Mouse (Mus musculus) limb, embryonic 10.5 days (tissue): ENCODE results near the gene Crebl2. TPM values are rescaled to one million over a fixed set of nuclear protein-coding genes. Genes with fewer than 3 reads are reported as not detected.

Source experiments
- DNase-seq: peaks from one replicate; pipeline ENCODE4 v3.0.0-alpha.2; 2017; ENCODE audit warnings: low spot score
- H3K27ac ChIP-seq: fragments of 300-500 bp; sonication (generic); 2 replicates; pipeline ENCODE4 v1.5.1; 2016; ENCODE audit warnings: mild to moderate bottlenecking
- H3K27me3 ChIP-seq: fragments of 300-500 bp; sonication (generic); 2 replicates; pipeline ENCODE4 v1.6.1; 2016; ENCODE audit warnings: low read depth, mild to moderate bottlenecking; ENCODE audit not compliant: poor library complexity, severe bottlenecking
- H3K36me3 ChIP-seq: fragments of 300-500 bp; sonication (generic); 2 replicates; pipeline ENCODE4 v1.6.1; 2016; ENCODE audit warnings: mild to moderate bottlenecking, moderate library complexity
- H3K4me1 ChIP-seq: fragments of 300-500 bp; sonication (generic); 2 replicates; pipeline ENCODE4 v1.6.1; 2016
- H3K4me3 ChIP-seq: fragments of 300-500 bp; sonication (generic); 2 replicates; pipeline ENCODE4 v1.5.1; 2016; ENCODE audit warnings: mild to moderate bottlenecking, moderate library complexity
- H3K9me3 ChIP-seq: fragments of 300-500 bp; sonication (generic); replicated peaks from 2 replicates; pipeline ENCODE4 v1.6.1; 2016; ENCODE audit warnings: mild to moderate bottlenecking
- WGBS: fragments of 180-500 bp; shearing (Covaris S2); methylation state at CpG from one replicate; pipeline ENCODE4 v1.1.7; 2016; 5-methylcytosine and 5-hydroxymethylcytosine counted together
- polyA plus RNA-seq: library from polyadenylated mRNA; unstranded; fragments of >200 nt; fragmentation: Nextera tagmentation; extraction: Ambion mirVana; gene quantifications from 2 replicates; pipeline ENCODE4 v1.2.1, GENCODE M21; 2016

Crebl2 gene
- polyA plus RNA-seq, 1 experiment from 2014 or later = 0.99 TPM

DNA sequence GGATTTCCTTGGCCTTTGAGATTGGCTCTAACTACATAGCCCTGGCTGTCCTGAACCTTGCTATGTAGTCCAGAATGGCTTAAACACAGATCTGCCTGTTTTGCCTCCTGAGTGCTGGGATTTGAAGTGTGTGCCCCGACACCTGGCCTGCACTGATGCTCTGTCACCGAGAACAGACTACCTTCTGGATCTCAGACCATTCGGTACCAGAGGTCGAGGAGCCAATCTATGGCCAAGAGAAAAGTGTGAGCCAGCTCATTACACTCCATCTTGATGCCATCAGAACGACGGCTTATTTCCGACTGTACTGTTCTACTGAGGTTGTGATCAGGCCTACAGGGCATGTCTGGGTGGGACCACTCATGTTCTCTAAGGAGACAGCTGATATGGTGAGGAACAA is 36.2 kb downstream of the Crebl2 start:
- Histone ChIP-seq H3K36me3 (peaks cover 18% of the 10 kb centered on the region), H3K4me3 (no peak overlapping the region), H3K9me3 (no peaks in the 10 kb centered on the region), H3K4me1 (peaks cover 13% of the 10 kb centered on the region), H3K27ac (no peak overlapping the region), H3K27me3 (no peaks in the 10 kb centered on the region)
- WGBS = 92% methylated on average over 7 of the region's 7 CpGs
- no peak for DNase-seq

DNA sequence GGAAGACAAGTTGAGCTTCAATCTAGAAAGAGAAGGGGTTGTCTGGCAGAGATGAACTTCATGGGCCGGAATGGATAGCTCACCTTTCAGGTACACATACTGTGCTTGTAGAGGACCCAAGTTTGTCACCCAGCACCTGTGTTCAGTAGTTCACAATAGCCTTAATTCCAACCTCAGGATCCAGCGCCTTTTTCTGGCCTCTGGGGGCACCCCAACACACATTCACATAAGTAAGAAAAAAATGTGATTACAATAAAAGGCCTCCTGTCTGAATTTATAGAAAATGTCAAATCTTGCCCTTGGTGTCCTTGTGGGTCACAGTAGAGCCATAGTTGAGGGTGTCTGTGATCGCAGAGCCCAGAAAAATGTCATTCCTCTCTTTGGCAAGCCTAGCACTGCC is 37.4 kb downstream of the Crebl2 start:
- H3K9me3 ChIP-seq = no peaks in the 10 kb centered on the region
- H3K4me3 ChIP-seq = no peak overlapping the region
- no peak for DNase-seq
- no peak overlapping the region for H3K27ac ChIP-seq
- WGBS = 90% methylated on average over 3 of the region's 3 CpGs
- H3K4me1 ChIP-seq = peaks cover 5% of the 10 kb centered on the region
- no peaks in the 10 kb centered on the region for H3K27me3 ChIP-seq
- peaks cover 18% of the 10 kb centered on the region for H3K36me3 ChIP-seq

DNA sequence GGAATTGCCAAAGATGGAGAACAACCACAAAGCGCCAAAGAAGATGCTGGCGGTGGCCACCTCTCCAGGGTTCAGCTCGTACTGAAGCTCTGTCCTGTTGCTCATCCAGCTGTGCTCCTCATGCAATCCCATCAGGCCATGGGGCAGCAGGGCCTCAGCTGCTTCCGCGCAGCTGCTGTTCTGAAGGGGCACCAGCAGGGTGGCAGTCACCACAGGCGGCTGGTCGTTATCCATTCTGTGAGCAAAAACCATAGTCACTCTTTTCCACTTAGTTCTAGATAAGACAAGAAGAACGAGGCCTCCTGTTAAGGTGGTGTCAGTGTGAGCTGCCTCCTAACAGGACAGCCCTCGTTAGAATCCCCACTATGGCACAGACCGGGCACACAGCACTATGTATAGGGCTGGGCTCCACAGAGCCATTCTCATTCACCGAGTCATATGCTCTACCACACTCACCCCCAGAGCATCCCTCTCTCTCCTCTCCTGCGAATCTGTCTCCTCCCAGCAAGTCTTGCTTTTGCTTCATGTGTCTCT is 40.3 kb downstream of the Crebl2 start:
- Histone ChIP-seq H3K27ac (no peak overlapping the region), H3K4me3 (no peak overlapping the region), H3K9me3 (no peaks in the 10 kb centered on the region), H3K27me3 (no peaks in the 10 kb centered on the region), H3K36me3 (peaks cover 18% of the 10 kb centered on the region), H3K4me1 (no peaks in the 10 kb centered on the region)
- WGBS = 91% methylated on average over 12 of the region's 12 CpGs
- no peak for DNase-seq

DNA sequence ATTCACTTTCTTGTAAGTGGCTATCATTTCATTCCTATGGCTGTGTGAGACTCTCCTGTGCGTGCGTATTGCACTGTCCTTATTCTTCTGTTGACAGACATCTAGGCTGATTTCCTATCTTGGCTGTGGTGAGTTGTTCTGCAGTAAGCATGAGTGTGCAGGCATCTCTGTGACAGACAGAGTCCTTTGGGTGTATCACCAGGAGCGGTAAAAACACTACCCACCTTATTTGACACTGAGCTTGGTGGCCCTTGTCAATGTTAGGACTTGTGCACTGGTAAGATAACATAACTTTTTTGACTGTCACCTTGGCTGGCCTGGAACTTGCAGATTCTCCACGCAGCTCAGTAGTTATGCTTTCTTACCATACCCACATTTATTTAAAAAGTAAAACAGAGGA is 40.9 kb downstream of the Crebl2 start:
- Histone ChIP-seq H3K9me3 (no peaks in the 10 kb centered on the region), H3K27me3 (no peaks in the 10 kb centered on the region), H3K27ac (no peak overlapping the region), H3K36me3 (peaks cover 18% of the 10 kb centered on the region), H3K4me1 (no peaks in the 10 kb centered on the region), H3K4me3 (no peak overlapping the region)
- DNase-seq = no peak
- 89% methylated on average over 4 of the region's 4 CpGs for WGBS

DNA sequence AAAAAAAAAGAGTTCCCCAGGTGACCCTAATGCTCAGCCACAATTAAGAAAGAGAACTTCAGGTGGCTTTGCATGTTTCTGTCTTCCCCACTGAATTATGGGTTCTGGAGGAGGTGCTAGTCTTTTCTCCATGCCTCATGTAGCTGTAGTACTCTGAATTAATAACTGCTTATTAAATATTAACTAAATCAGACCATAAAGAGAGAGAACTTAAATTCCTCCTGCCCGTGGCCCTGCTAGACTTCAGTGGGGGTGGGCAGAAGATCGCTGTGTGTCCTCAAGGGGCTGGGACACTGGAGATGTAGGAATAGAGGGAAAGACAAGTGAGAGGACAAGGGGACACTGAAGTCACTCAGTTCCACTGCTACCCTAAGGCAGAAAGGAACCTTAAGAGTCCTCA is 42.3 kb downstream of the Crebl2 start:
- no peaks in the 10 kb centered on the region for H3K9me3 ChIP-seq
- WGBS = 97% methylated on average over 2 of the region's 2 CpGs
- H3K4me3 ChIP-seq = no peak overlapping the region
- H3K27me3 ChIP-seq = no peaks in the 10 kb centered on the region
- H3K36me3 ChIP-seq = peaks cover 18% of the 10 kb centered on the region
- H3K4me1 ChIP-seq = no peaks in the 10 kb centered on the region
- no peak for DNase-seq
- no peak overlapping the region for H3K27ac ChIP-seq

DNA sequence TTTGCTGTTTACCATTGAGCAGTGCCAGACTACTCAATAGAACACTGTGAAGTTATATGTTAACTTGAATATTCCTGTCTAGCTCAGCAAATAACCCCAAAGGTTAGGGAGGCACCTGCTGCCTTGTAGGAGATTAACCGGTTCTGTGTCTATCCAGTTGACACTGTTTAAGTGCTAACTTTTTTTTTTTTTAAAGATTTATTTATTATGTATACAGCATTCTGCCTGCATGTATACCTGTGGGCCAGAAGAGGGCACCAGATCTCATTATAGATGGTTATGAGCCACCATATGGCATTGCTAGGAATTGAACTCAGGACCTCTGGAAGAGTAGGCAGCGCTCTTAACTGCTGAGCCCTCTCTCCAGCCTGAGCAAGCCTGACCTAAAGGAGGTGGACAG is 43.1 kb downstream of the Crebl2 start:
- peaks cover 18% of the 10 kb centered on the region for H3K36me3 ChIP-seq
- no peak overlapping the region for H3K4me3 ChIP-seq
- DNase-seq = no peak
- no peaks in the 10 kb centered on the region for H3K9me3 ChIP-seq
- 88% methylated on average over 2 of the region's 2 CpGs for WGBS
- no peak overlapping the region for H3K27ac ChIP-seq
- no peaks in the 10 kb centered on the region for H3K27me3 ChIP-seq
- no peaks in the 10 kb centered on the region for H3K4me1 ChIP-seq

DNA sequence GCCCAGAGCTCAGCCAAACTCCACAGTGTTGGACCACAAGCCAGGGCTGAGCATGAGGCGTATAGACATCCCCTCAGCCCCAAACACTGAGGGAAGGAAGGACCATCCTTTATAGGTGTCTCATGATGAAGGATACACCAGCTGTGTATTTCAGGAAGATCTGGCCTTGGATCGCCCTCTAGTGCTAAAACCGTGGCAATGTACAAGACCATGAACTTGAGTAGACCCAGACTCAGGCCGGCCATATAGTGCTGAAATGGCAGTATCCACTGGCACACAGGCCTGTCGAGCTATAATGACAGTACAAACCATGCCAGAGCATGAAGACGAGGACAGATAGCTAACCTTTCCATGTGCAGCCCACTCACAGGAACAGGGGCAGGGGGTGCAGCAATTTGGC is 46.8 kb downstream of the Crebl2 start:
- no peak for DNase-seq
- no peaks in the 10 kb centered on the region for H3K9me3 ChIP-seq
- H3K36me3 ChIP-seq = no peaks in the 10 kb centered on the region
- no peak overlapping the region for H3K4me3 ChIP-seq
- no peaks in the 10 kb centered on the region for H3K27me3 ChIP-seq
- no peaks in the 10 kb centered on the region for H3K4me1 ChIP-seq
- 87% methylated on average over 6 of the region's 6 CpGs for WGBS
- no peak overlapping the region for H3K27ac ChIP-seq

DNA sequence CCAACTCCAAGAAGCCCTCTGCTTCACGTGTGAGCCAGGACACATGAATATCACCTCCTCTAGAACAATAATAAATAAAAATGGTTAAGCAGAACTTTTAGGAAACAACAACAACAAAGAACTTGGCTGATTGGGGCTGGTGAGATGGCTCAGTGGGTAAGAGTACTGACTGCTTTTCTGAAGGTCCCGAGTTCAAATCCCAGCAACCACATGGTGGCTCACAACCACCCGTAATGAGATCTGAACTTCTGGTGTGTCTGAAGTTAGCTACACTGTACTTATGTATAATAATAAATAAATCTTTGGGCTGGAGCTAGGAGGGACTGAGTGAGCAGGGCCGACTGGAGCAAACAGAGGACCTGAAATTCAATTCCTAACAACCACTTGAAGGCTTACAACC is 47.3 kb downstream of the Crebl2 start:
- no peak overlapping the region for H3K27ac ChIP-seq
- DNase-seq = no peak
- H3K27me3 ChIP-seq = no peaks in the 10 kb centered on the region
- H3K36me3 ChIP-seq = no peaks in the 10 kb centered on the region
- no peaks in the 10 kb centered on the region for H3K9me3 ChIP-seq
- no peaks in the 10 kb centered on the region for H3K4me1 ChIP-seq
- 97% methylated on average over 4 of the region's 4 CpGs for WGBS
- no peak overlapping the region for H3K4me3 ChIP-seq

DNA sequence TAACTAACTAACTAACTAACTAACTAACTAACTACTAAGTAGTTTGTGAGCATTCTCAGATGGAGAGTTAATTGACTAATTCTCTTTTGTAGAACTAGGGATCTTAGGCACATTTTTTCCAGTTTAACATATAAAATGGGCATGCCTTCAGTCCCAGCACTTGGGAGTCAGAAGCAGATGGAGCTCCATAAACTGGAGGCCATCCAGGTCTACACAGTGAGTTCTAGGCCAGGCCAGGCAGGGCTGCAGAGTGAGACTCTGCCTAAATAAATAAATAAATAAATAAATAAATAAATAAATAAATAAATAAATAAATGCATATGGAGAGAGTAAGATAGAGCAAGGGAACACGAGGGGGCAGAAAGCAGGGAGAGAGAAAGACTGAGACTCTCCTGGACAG is 47.9 kb downstream of the Crebl2 start:
- H3K4me3 ChIP-seq = no peak overlapping the region
- WGBS = 86% methylated on average over 1 of the region's 1 CpGs
- H3K36me3 ChIP-seq = no peaks in the 10 kb centered on the region
- H3K27ac ChIP-seq = no peak overlapping the region
- no peaks in the 10 kb centered on the region for H3K27me3 ChIP-seq
- no peaks in the 10 kb centered on the region for H3K4me1 ChIP-seq
- no peaks in the 10 kb centered on the region for H3K9me3 ChIP-seq
- no peak for DNase-seq

DNA sequence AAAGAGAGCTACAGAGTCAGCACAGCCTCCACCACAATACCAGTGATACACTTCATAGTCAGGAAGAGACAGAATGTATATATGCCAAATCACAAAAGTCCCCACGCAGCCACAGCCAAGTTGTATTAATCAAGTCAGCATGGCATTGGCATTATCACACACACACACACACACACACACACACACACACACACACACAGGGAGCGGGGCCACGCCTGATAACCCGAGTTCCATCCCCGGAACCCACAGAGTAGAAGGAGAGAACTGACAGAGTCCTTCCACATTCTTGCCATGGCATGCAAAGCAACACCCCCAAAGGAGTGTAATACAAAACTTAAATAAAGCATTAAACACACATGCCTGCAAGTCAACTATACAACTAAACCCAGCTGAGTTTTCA is 49.6 kb downstream of the Crebl2 start:
- DNase-seq = no peak
- 92% methylated on average over 5 of the region's 5 CpGs for WGBS
- Histone ChIP-seq H3K27ac (no peak overlapping the region), H3K36me3 (no peaks in the 10 kb centered on the region), H3K4me3 (no peak overlapping the region), H3K4me1 (no peaks in the 10 kb centered on the region), H3K27me3 (no peaks in the 10 kb centered on the region), H3K9me3 (no peaks in the 10 kb centered on the region)

DNA sequence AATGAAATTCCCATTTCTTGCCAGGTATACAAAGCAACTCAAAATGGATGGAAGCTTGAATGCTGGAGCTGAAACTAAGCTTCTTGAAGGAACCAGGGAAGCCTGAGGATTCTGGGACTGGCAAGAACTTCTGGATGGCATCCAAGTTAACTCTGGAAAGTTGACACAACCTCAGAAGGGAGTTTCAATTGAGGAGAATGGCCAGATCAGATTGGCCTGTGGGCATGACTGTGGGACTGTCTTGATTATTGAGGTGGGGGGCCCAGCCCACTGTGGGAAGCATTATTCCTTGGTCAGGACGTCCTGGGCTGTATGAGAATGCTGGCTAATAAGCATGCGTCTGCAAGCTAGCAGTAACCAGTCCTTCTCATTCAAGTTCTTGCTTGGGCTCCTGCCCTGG is 50.1 kb downstream of the Crebl2 start:
- H3K27ac ChIP-seq = no peak overlapping the region
- no peak overlapping the region for H3K4me3 ChIP-seq
- WGBS = 74% methylated on average over 2 of the region's 2 CpGs
- no peak for DNase-seq
- no peaks in the 10 kb centered on the region for H3K4me1 ChIP-seq
- H3K9me3 ChIP-seq = no peaks in the 10 kb centered on the region
- H3K27me3 ChIP-seq = no peaks in the 10 kb centered on the region
- H3K36me3 ChIP-seq = no peaks in the 10 kb centered on the region

DNA sequence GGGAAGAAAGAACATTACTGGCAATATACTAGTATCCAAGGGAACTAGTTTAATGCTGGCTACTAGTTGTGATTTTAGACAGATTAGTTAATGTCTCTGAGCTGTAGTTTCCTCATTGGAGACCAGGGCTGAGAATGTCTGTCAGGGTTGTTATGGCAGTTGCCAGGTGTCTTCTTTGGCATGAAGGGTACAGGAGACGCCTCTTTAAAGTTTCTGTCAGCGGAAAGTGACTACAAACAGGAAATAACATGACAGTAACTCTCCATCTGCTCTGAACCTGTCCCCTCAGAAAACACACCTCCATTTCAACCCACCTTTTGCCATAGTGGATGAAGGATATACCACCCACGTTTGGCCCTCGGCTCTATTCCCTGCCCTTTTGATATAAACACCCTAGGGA is 53.7 kb downstream of the Crebl2 start:
- no peak for DNase-seq
- H3K9me3 ChIP-seq = no peaks in the 10 kb centered on the region
- 90% methylated on average over 4 of the region's 4 CpGs for WGBS
- H3K27me3 ChIP-seq = no peaks in the 10 kb centered on the region
- no peaks in the 10 kb centered on the region for H3K36me3 ChIP-seq
- no peak overlapping the region for H3K27ac ChIP-seq
- peaks cover 13% of the 10 kb centered on the region for H3K4me1 ChIP-seq
- H3K4me3 ChIP-seq = no peak overlapping the region

DNA sequence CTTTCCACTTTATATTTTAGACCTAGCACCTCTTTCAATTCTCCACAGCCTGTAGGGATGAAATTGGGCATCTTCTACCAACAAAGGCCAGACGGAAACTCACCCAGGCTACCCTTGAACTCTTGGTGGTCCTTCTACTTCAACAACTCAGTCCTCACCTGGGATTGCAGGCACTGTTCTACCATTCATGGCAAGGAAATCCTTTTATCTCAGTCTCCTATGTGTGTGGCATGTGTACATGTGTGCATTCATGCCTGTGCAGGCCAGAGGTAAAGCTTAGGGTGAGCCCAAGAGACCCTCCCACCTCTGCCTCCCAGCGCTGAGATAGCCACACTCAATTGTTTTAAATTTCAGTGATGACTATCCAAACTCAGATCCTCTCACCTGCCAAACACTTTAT is 55.6 kb downstream of the Crebl2 start:
- H3K4me3 ChIP-seq = no peak overlapping the region
- no peaks in the 10 kb centered on the region for H3K27me3 ChIP-seq
- DNase-seq = no peak
- 94% methylated on average over 2 of the region's 2 CpGs for WGBS
- H3K36me3 ChIP-seq = no peaks in the 10 kb centered on the region
- H3K9me3 ChIP-seq = no peaks in the 10 kb centered on the region
- H3K4me1 ChIP-seq = peaks cover 15% of the 10 kb centered on the region
- H3K27ac ChIP-seq = no peak overlapping the region

DNA sequence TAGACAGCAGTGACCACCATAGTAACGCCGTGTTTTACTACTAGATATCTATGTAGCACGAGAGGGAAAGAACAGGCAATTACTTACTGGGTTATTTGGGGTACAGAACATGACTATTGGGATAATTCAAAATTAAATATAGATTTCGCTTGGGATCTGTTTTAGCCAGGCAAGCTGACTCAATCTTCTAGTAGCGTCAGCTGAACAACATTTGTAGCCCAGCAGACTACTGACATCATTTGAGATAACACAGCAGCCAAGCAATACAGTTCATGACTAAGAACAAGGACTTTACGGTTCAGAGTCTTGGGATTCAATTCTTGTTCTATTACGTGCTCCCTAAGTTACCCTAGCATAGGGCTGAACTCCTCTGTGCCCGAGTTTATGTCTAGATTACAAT is 56.5 kb downstream of the Crebl2 start:
- Histone ChIP-seq H3K4me1 (peaks cover 15% of the 10 kb centered on the region), H3K27ac (no peak overlapping the region), H3K36me3 (no peaks in the 10 kb centered on the region), H3K27me3 (no peaks in the 10 kb centered on the region), H3K4me3 (no peak overlapping the region), H3K9me3 (no peaks in the 10 kb centered on the region)
- 90% methylated on average over 8 of the region's 8 CpGs for WGBS
- DNase-seq = no peak
